Mouse (Mus musculus): ENCODE data around the gene Iah1.

Gene Iah1

GRCm38 (mm10) chr12:21369087-21369410, 52.9 kb downstream of the Iah1 start:
- DNase-seq (ENCODE audit: low spot score): no peak

- no peak for DNase-seq (ENCODE audit: low spot score)
Measured at GRCm38 (mm10) chr12:21370035-21370611, 53.9 kb downstream of the Iah1 start.

- DNase-seq (ENCODE audit: low spot score): peak; percentile 75
Measured at GRCm38 (mm10) chr12:21373100-21373819, 57.1 kb downstream of the Iah1 start, which contains the start of gene Adam17. Gene Adam17 (minus strand): TSS chr12:21373632.

Measured in urinary bladder, postnatal 10 days (tissue).